Mouse (Mus musculus): ENCODE measurements around the gene Tmem214. TPM values are rescaled to one million over a fixed set of nuclear protein-coding genes. Genes with fewer than 3 reads are reported as not detected.

Gene Tmem214
- polyA plus RNA-seq, 1 experiment = 64.6 TPM

DNA sequence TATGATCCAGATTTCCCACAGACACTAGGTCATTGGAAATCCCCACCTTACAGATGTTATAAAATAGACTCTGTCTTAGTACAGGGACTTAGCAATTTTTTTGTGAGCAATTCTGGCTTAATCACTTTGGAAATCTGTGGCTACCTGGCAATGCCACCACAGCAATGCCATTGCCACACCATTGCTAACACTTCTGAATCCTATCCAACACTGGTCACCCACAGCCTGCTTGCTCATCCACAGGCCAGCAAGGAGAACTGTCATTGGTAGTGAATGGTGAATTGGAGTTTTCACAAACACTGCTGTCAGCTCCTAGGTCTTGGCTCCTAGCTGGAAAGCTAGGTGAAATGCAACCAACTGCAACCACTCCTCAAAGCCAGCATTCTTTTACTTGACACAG lies 42.7 kb downstream of the Tmem214 start:
- no peak overlapping the region for H3K27ac ChIP-seq (ENCODE audit: insufficient read depth, low read length)
- H3K27me3 ChIP-seq (ENCODE audit: control insufficient read depth, insufficient read depth, low read length) = no peaks in the 10 kb centered on the region
- peaks cover 4% of the 10 kb centered on the region; the same call in 1 of the 2 replicates for H3K4me1 ChIP-seq (ENCODE audit: control insufficient read depth, insufficient read depth, low read length)
- TF ChIP-seq POLR2A (IDR thresholded peaks at IDR 0.05; ENCODE audit: borderline replicate concordance, insufficient read depth, low read length) (no peak), CTCF (IDR thresholded peaks at IDR 0.05; ENCODE audit: borderline replicate concordance, insufficient read depth, low read depth, low read length) (no peak)
- no peak overlapping the region for H3K4me3 ChIP-seq (replicated peaks; ENCODE audit: insufficient read depth, low read depth, low read length)
- no peak for DNase-seq

DNA sequence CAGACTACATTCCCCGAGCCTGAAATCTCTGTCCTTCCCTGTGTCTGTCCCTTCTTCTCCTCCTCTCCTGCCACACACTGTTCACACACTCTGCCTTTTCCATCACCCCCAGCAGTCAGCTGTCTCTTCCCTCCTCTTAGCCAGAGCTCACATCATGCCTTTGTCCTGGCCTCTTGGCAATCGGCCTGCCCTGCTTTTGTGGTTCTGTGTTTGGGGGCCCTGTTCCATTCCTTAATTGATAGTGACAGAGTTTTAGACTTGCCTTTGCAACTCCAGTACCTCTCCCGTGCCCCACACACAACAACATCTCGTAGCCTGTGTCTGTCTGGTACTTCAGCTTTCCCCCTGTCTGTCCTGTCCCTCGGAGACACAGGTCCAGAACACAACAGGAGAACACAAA lies 44.3 kb downstream of the Tmem214 start:
- no peak overlapping the region for H3K27ac ChIP-seq (ENCODE audit: insufficient read depth, low read length)
- no peaks in the 10 kb centered on the region for H3K4me1 ChIP-seq (ENCODE audit: control insufficient read depth, insufficient read depth, low read length)
- H3K4me3 ChIP-seq (replicated peaks; ENCODE audit: insufficient read depth, low read depth, low read length) = no peak overlapping the region
- TF ChIP-seq POLR2A (IDR thresholded peaks at IDR 0.05; ENCODE audit: borderline replicate concordance, insufficient read depth, low read length) (no peak), CTCF (IDR thresholded peaks at IDR 0.05; ENCODE audit: borderline replicate concordance, insufficient read depth, low read depth, low read length) (no peak)
- no peaks in the 10 kb centered on the region for H3K27me3 ChIP-seq (ENCODE audit: control insufficient read depth, insufficient read depth, low read length)
- no peak for DNase-seq
- 40% methylated on average over 5 of the region's 5 CpGs for WGBS

DNA sequence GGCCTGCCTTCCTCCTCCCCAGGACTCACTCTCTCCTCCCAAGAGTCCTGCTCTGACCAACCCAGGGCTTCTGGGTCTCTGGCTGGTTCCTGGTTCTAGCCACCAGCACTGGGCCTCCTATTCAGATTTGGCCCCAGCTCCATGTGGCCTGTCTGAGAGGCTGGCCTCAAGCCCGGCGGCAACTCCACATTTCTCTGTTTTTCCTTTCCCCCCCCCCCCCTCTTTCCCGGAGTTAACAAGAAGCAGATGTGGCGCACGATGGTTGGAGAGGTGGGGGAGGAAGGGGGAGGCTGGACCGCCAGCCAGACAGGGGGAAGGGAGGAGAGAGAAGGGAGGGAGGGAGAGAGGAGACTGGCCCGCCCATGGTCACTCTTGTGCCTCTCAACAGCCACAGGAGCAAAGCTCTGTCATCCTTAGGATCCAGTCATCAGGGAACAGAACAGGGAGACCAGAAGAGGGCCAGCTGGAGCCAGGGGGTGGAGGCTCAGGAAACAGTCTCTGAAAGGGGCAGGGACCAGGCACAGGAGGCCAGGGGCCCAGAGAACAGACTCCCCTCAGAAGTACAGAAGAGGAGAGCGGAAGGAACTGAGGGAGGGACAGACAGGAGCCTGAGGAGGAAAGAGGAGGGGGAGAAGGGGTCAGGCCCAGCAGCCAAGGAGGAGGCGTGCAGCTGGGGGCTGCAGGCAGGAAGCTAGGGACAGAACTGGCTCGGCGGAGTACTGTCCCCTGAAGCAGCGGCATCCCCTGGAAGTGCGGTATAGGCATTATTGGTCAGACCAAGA lies 45.4 kb downstream of the Tmem214 start, which contains the start of gene Emilin1:
Emilin1 (plus strand) TSS at position 343 of the 782 bp plus-strand sequence.
- 38% methylated on average over 11 of the region's 13 CpGs for WGBS
- no peak for DNase-seq
- Histone ChIP-seq H3K27me3 (ENCODE audit: control insufficient read depth, insufficient read depth, low read length) (no peaks in the 10 kb centered on the region), H3K4me1 (ENCODE audit: control insufficient read depth, insufficient read depth, low read length) (no peaks in the 10 kb centered on the region), H3K27ac (ENCODE audit: insufficient read depth, low read length) (no peak within 1 kb of the TSS), H3K4me3 (replicated peaks; ENCODE audit: insufficient read depth, low read depth, low read length) (no peak within 1 kb of the TSS)
- no peak for TF ChIP-seq CTCF (IDR thresholded peaks at IDR 0.05; ENCODE audit: borderline replicate concordance, insufficient read depth, low read depth, low read length)
- no peak for TF ChIP-seq POLR2A (IDR thresholded peaks at IDR 0.05; ENCODE audit: borderline replicate concordance, insufficient read depth, low read length)

DNA sequence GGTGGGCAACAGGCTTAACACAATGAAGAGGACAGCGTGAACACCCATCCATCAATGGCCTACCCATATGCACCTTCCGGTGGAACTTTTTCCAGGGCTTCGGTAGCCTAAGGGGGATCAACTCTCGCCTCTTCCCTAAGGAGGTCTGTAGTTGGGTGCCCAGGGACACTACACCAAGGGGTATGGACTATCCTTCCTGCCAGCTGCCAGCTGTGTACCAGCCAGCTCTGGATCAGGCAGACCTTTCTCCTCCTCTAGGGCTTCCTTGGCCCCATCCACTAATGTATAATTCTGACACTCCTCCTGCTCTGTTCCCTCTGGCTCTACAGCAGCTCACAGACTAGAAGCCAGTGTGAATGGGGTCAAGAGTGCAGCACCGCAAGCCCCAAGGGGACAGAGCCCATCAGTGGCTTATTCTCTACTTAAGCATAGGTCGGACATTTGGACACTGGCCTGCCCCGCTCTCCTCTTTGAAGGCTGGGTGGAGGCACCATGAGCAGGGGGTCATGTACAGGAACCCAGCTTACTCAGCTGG lies 46.4 kb downstream of the Tmem214 start:
- H3K27me3 ChIP-seq (ENCODE audit: control insufficient read depth, insufficient read depth, low read length) = no peaks in the 10 kb centered on the region
- H3K27ac ChIP-seq (ENCODE audit: insufficient read depth, low read length) = no peak overlapping the region
- no peak overlapping the region for H3K4me3 ChIP-seq (replicated peaks; ENCODE audit: insufficient read depth, low read depth, low read length)
- no peak for DNase-seq
- H3K4me1 ChIP-seq (ENCODE audit: control insufficient read depth, insufficient read depth, low read length) = no peaks in the 10 kb centered on the region
- TF ChIP-seq POLR2A (IDR thresholded peaks at IDR 0.05; ENCODE audit: borderline replicate concordance, insufficient read depth, low read length) = no peak
- no peak for TF ChIP-seq CTCF (IDR thresholded peaks at IDR 0.05; ENCODE audit: borderline replicate concordance, insufficient read depth, low read depth, low read length)
- WGBS = 89% methylated on average over 7 of the region's 7 CpGs

DNA sequence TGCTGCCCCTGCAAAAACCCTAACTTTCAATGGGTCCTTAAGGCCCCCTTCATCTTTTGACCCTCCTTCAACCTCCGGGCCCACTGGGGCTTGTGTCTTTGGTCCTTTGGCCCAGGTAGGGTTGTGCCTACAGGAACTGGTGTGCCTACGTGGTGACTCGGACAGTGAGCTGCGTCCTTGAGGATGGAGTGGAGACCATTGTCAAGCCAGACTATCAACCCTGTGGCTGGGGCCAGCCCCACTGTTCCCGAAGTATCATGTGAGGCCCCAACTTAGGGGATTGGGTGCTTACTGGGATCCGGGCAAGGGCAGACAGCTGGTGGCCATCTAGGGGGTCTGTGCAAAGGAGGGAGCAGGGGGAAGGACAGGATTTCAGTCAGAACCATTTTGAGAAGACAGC lies 47.0 kb downstream of the Tmem214 start:
- Histone ChIP-seq H3K4me3 (replicated peaks; ENCODE audit: insufficient read depth, low read depth, low read length) (no peak overlapping the region), H3K4me1 (ENCODE audit: control insufficient read depth, insufficient read depth, low read length) (no peaks in the 10 kb centered on the region), H3K27me3 (ENCODE audit: control insufficient read depth, insufficient read depth, low read length) (no peaks in the 10 kb centered on the region), H3K27ac (ENCODE audit: insufficient read depth, low read length) (no peak overlapping the region)
- 87% methylated on average over 6 of the region's 6 CpGs for WGBS
- TF ChIP-seq POLR2A (IDR thresholded peaks at IDR 0.05; ENCODE audit: borderline replicate concordance, insufficient read depth, low read length) (no peak), CTCF (IDR thresholded peaks at IDR 0.05; ENCODE audit: borderline replicate concordance, insufficient read depth, low read depth, low read length) (no peak)
- no peak for DNase-seq

DNA sequence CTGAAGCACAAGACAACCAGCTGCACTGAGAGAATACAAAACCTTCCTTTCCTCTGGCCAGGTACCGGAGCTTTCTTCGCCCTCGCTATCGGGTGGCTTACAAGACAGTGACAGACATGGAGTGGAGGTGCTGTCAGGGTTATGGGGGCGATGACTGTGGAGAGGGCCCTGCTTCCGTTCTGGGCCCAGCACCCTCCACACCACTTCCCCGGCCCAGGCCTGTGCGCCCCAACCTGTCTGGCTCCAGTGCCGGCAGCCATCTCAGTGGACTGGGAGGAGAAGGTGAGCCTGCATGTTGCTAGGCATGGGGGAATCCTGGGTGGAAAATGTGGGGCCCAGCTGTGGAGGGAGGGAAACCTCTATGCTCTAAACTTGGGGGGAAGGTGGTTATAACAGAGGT lies 47.6 kb downstream of the Tmem214 start:
- WGBS = 66% methylated on average over 9 of the region's 9 CpGs
- TF ChIP-seq CTCF (IDR thresholded peaks at IDR 0.05; ENCODE audit: borderline replicate concordance, insufficient read depth, low read depth, low read length) = no peak
- no peak for TF ChIP-seq POLR2A (IDR thresholded peaks at IDR 0.05; ENCODE audit: borderline replicate concordance, insufficient read depth, low read length)
- H3K4me1 ChIP-seq (ENCODE audit: control insufficient read depth, insufficient read depth, low read length) = no peaks in the 10 kb centered on the region
- no peak overlapping the region for H3K4me3 ChIP-seq (replicated peaks; ENCODE audit: insufficient read depth, low read depth, low read length)
- no peak overlapping the region for H3K27ac ChIP-seq (ENCODE audit: insufficient read depth, low read length)
- no peak for DNase-seq
- H3K27me3 ChIP-seq (ENCODE audit: control insufficient read depth, insufficient read depth, low read length) = no peaks in the 10 kb centered on the region

DNA sequence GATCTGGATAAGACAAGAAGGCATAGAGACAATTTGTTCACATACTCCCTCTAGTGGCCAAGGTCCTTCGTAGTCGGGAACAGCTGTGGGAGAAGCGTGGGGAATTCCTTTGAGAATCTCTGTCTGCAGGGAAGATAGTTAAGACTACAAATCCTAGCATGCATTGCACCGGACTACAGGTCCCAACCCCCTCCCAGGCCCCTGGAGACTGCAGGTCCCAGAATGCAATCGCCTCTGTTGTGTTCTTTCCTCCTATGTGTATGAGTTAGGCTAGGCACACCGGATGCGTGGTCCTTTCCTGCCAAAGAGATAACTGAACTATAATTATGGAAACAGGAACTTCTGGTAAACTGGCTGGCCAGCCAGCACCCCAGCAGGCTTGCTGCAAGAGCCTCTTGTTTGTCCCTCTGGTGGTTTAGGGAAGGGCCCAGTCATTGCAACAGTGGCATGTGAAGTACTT lies 48.2 kb downstream of the Tmem214 start:
- Histone ChIP-seq H3K4me3 (replicated peaks; ENCODE audit: insufficient read depth, low read depth, low read length) (no peak overlapping the region), H3K27me3 (ENCODE audit: control insufficient read depth, insufficient read depth, low read length) (no peaks in the 10 kb centered on the region), H3K27ac (ENCODE audit: insufficient read depth, low read length) (no peak overlapping the region), H3K4me1 (ENCODE audit: control insufficient read depth, insufficient read depth, low read length) (no peaks in the 10 kb centered on the region)
- TF ChIP-seq POLR2A (IDR thresholded peaks at IDR 0.05; ENCODE audit: borderline replicate concordance, insufficient read depth, low read length) (peak; percentile 18; the same call in 1 of the 2 replicates), CTCF (IDR thresholded peaks at IDR 0.05; ENCODE audit: borderline replicate concordance, insufficient read depth, low read depth, low read length) (peak; percentile 77; the same call in 1 of the 2 replicates)
- DNase-seq = peak; percentile 80 to 91
- 1% methylated on average over 7 of the region's 7 CpGs for WGBS

DNA sequence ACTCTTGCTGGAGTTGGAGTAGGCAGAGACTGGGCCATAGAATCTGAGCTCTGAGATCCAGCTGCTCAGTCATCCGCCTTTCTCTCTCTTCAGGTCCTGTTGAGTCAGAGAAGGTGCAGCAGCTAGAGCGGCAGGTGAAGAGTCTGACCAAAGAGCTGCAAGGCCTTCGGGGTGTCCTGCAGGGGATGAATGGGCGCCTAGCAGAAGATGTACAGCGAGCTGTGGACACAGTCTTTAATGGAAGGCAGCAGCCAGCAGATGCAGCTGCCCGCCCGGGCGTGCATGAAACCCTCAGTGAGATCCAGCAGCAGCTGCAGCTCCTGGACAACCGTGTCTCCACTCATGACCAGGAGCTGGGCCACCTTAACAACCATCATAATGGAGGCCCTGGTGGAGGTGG lies 49.0 kb downstream of the Tmem214 start:
- H3K4me1 ChIP-seq (ENCODE audit: control insufficient read depth, insufficient read depth, low read length) = no peaks in the 10 kb centered on the region
- no peak for DNase-seq
- no peak overlapping the region for H3K27ac ChIP-seq (ENCODE audit: insufficient read depth, low read length)
- 88% methylated on average over 9 of the region's 9 CpGs for WGBS
- TF ChIP-seq CTCF (IDR thresholded peaks at IDR 0.05; ENCODE audit: borderline replicate concordance, insufficient read depth, low read depth, low read length) (no peak), POLR2A (IDR thresholded peaks at IDR 0.05; ENCODE audit: borderline replicate concordance, insufficient read depth, low read length) (no peak)
- no peak overlapping the region for H3K4me3 ChIP-seq (replicated peaks; ENCODE audit: insufficient read depth, low read depth, low read length)
- H3K27me3 ChIP-seq (ENCODE audit: control insufficient read depth, insufficient read depth, low read length) = no peaks in the 10 kb centered on the region

Measured in cerebellum, adult 2 months (tissue).